Mouse (Mus musculus) cerebellum, adult 2 months (tissue): ENCODE data around the gene Gm45785. TPM values are rescaled to one million over a fixed set of nuclear protein-coding genes. Genes with fewer than 3 reads are reported as not detected.

Experiments
- DNase-seq, 2 experiments: peaks; one replicate each; pipeline ENCODE4 v3.0.0; 2021
- H3K27ac ChIP-seq: fragments of 200-500 bp; 2 replicates; pipeline ENCODE4 v1.5.1; 2012; ENCODE audit warnings: low read length, control low read depth, inconsistent platforms; ENCODE audit not compliant: insufficient read depth
- H3K27me3 ChIP-seq: fragments of 200-500 bp; 2 replicates; pipeline ENCODE4 v1.6.1; 2012; ENCODE audit warnings: inconsistent platforms, mild to moderate bottlenecking, low read length, moderate library complexity; ENCODE audit not compliant: control insufficient read depth, insufficient read depth
- H3K4me1 ChIP-seq: fragments of 200-500 bp; 2 replicates; pipeline ENCODE4 v1.6.1; 2011; ENCODE audit warnings: low read length; ENCODE audit not compliant: control insufficient read depth, insufficient read depth
- H3K4me3 ChIP-seq: fragments of 200-500 bp; replicated peaks from 2 replicates; pipeline ENCODE3; 2011; ENCODE audit warnings: mild to moderate bottlenecking, low read depth, low read length, control low read depth; ENCODE audit not compliant: insufficient read depth
- CTCF ChIP-seq: fragments of 200-500 bp; IDR thresholded peaks from 2 replicates; pipeline ENCODE4 v1.5.1; 2011; ENCODE audit warnings: low read depth, mild to moderate bottlenecking, control low read depth, low read length, moderate library complexity, borderline replicate concordance; ENCODE audit not compliant: insufficient read depth
- POLR2A ChIP-seq: fragments of 200-500 bp; IDR thresholded peaks from 2 replicates; pipeline ENCODE4 v1.6.1; 2011; ENCODE audit warnings: low read length, control low read depth, borderline replicate concordance; ENCODE audit not compliant: insufficient read depth
- WGBS: fragments of 180-500 bp; shearing (Covaris S2); methylation state at CpG from one replicate; pipeline ENCODE4 v1.1.7; 2018; 5-methylcytosine and 5-hydroxymethylcytosine counted together
- polyA plus RNA-seq: library from polyadenylated mRNA; depleted of rRNA; stranded (reverse); fragments of >200 nt; gene quantifications from 2 replicates; pipeline ENCODE4 v1.2.3, GENCODE M21; 2012

Gene Gm45785
- polyA plus RNA-seq, 1 experiment = 0.15 TPM

DNA sequence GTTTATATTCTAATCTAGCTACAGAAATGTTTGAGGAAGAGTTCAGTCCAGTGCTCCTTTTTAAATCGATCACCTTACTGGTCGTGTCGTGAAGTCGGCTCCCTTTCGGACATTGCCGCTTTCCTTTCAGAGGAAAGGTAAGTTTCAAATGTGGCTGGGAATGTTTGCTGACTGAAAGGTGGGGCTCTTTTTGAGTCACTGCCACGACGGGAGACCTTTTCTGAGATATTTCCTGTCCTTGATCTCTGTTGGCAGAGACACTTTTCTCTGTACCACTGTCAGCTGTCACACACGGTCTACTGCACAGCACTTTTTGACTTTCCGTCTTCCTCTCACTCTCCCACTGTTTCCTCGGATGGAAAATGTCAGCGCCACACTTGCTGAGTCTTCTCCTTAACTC lies 43.3 kb downstream of the Gm45785 start:
- WGBS = 72% methylated on average over 12 of the region's 12 CpGs
- Histone ChIP-seq H3K27ac (no peak overlapping the region), H3K27me3 (no peaks in the 10 kb centered on the region), H3K4me3 (no peak overlapping the region), H3K4me1 (no peaks in the 10 kb centered on the region)
- no peak for TF ChIP-seq POLR2A
- no peak for TF ChIP-seq CTCF
- no peak for DNase-seq

DNA sequence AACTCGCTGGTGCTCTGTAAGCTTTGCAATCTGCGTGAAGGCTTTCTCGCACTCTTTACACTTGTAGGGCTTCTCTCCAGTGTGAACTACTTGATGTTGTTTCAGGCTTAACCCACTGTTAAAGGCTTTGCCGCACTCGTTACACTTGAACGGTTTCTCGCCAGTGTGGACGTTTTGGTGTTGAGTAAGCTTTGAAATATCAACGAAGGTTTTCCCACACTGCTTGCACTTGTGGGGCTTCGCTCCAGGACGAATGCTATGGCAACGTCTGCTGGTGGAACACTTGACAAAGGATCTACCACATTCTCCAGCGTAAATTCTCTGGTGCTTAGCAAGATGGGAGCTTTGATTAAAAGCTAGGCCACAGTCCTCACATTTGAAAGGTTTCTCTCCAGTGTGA lies 44.4 kb downstream of the Gm45785 start:
- H3K27me3 ChIP-seq = no peaks in the 10 kb centered on the region

DNA sequence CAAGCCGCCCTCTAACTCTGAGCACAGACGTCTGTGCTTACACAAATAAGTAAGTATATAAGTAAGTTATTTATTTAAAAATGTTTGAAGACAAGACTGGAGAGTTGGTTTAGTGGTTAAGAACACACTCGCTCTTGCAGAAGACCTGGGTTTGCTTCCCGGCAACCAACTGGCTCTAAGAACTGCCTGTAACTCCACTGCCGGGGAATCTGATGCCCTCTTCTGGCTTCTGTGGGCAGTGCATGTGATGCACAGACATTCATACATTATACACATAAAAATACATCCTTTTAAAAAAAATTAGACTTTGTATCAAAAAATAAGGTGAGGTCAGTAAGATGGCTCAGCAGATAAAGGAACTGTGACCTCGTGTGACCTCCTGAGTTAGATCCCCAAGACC lies 45.6 kb downstream of the Gm45785 start:
- WGBS = 93% methylated on average over 6 of the region's 6 CpGs
- TF ChIP-seq CTCF (0 out of 2 replicates have a peak, but pooled peaks have one; percentile 11), POLR2A (no peak)

More for the DNA sequence above, 44.4 kb downstream of the Gm45785 start:
- no peak overlapping the region for H3K4me3 ChIP-seq
- 61% methylated on average over 13 of the region's 13 CpGs for WGBS
- no peak overlapping the region for H3K27ac ChIP-seq
- DNase-seq = no peak
- H3K4me1 ChIP-seq = no peaks in the 10 kb centered on the region
- TF ChIP-seq POLR2A (no peak), CTCF (no peak)

DNA sequence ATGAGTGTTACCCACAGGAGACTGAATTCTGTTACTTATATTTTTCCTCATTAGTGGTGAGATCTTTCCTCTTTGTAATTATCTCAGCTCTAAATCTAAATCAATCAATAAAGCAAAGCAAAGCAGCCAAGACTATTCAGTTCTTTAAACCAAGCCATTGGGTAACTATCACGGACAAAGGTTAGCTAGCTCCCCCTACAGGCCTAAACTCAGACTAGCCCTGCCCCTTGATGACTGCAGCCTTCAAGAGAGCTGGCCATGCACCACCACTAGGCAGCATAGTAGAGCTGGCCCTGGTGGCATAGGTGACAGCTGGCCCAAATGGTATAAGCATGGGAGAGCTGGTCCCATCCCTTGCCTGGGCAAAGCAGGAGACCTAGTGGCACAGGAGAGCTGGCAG lies 50.4 kb downstream of the Gm45785 start:
- WGBS = 26% methylated on average over 1 of the region's 1 CpGs
- H3K4me3 ChIP-seq = no peak overlapping the region
- no peaks in the 10 kb centered on the region for H3K27me3 ChIP-seq
- DNase-seq = peak; percentile 27 to 31
- TF ChIP-seq CTCF (peak; percentile 52; the same call in 1 of the 2 replicates), POLR2A (no peak)
- H3K4me1 ChIP-seq = no peaks in the 10 kb centered on the region
- no peak overlapping the region for H3K27ac ChIP-seq

More for the DNA sequence above, 45.6 kb downstream of the Gm45785 start:
- no peak overlapping the region for H3K27ac ChIP-seq
- H3K4me3 ChIP-seq = no peak overlapping the region
- no peak for DNase-seq
- H3K4me1 ChIP-seq = no peaks in the 10 kb centered on the region
- no peaks in the 10 kb centered on the region for H3K27me3 ChIP-seq

DNA sequence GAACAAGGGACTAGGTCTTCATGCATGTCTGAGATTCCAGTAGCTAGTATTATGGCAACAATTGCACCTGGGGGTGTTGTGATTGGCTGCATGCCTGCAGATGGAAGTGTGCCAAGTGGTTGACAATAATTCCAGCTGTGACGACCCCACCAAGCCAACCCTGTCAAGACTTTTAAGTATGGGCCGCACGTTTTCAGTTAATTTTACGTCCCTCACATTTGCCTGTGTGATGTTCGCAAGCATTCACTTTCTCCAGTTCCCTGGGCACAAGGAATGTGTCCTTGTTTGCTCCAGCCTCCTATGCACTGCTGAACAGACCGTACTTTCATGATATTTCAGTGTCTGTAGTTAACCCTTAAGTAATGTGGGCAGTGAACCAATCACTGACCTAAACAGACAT lies 53.5 kb downstream of the Gm45785 start:
- no peaks in the 10 kb centered on the region for H3K4me1 ChIP-seq
- TF ChIP-seq POLR2A (no peak), CTCF (no peak)
- H3K27ac ChIP-seq = no peak overlapping the region
- WGBS = 43% methylated on average over 6 of the region's 6 CpGs
- H3K4me3 ChIP-seq = no peak overlapping the region
- H3K27me3 ChIP-seq = no peaks in the 10 kb centered on the region
- DNase-seq = no peak

DNA sequence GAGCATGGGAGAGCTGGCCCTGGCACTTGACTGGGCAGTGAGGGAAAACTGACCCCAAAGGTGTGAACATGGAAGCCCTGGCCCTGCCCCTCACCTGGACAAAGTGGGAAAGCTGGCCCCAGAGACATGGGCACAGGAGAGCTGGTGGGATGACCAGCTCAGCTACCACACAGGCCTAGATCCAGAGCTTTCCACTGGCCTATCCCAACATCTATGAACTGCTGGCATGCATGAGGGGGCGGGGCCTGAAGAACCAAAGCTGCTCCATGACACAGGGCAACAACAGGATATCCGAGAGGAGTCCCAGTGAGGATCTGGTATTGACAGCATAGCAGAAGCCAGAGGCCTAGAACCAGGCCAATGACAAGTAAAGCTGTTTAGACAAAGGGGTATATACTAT lies 57.9 kb downstream of the Gm45785 start:
- TF ChIP-seq POLR2A = no peak
- TF ChIP-seq CTCF = no peak
- 65% methylated on average over 2 of the region's 2 CpGs for WGBS

DNA sequence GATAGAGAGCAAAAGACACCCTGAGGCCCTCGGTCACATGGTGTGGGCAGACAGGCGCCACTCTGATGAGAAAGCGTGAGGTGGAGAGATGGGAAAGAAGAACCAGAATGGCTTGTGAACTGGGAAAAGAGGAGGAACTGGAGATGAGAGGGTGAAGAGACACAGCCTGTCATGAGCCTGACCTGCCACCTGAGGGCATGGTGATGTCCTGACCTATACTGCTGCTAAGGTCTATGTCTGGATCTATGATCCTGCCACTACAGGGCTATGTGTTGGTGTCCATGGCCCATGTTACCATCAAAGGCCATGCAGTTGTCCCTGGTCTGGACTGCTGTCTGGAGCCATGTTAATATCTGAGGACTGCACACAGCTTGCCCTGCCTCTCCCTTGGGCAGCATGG lies 58.5 kb downstream of the Gm45785 start:
- WGBS = 90% methylated on average over 3 of the region's 3 CpGs

More for the DNA sequence above, 57.9 kb downstream of the Gm45785 start:
- no peaks in the 10 kb centered on the region for H3K27me3 ChIP-seq
- DNase-seq = no peak
- no peak overlapping the region for H3K27ac ChIP-seq
- no peak overlapping the region for H3K4me3 ChIP-seq
- H3K4me1 ChIP-seq = no peaks in the 10 kb centered on the region

DNA sequence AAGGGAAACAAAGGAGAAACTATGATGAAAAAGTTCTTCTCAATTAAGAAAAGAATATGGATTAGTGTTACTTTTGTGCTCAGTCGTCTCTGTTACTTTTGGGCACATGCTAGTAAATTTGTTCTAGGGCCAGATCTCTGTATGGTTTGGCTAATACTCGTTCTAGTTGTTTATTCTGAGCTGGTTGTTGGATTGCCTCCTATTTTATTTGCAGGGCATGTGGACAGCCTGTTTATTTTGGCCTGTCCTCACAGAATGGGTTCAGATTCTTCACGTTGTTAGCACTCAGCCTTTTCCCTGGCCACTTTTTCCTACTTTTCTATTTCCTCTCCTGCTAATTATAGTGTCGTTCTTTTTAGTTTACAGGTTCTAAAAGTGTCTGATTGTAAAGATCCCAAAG lies 62.6 kb downstream of the Gm45785 start:
- H3K27ac ChIP-seq = no peak overlapping the region
- H3K4me3 ChIP-seq = no peak overlapping the region
- H3K4me1 ChIP-seq = no peaks in the 10 kb centered on the region
- H3K27me3 ChIP-seq = no peaks in the 10 kb centered on the region
- WGBS = 56% methylated on average over 4 of the region's 4 CpGs
- no peak for DNase-seq
- no peak for TF ChIP-seq POLR2A
- no peak for TF ChIP-seq CTCF

More for the DNA sequence above, 58.5 kb downstream of the Gm45785 start:
- H3K27ac ChIP-seq = no peak overlapping the region
- no peak for DNase-seq
- no peak for TF ChIP-seq POLR2A
- TF ChIP-seq CTCF = peak; percentile 31; the same call in 1 of the 2 replicates
- H3K4me3 ChIP-seq = no peak overlapping the region
- H3K4me1 ChIP-seq = no peaks in the 10 kb centered on the region
- no peaks in the 10 kb centered on the region for H3K27me3 ChIP-seq
